Mouse (Mus musculus) megakaryocyte-erythroid progenitor cell, adult 5-6 weeks (primary cell): Measurements from ENCODE around the gene Adap2. TPM values are rescaled to one million over a fixed set of nuclear protein-coding genes. Genes with fewer than 3 reads are reported as not detected.
A peak's percentile ranks its signal among the peaks of the same experiment; 100 is the strongest.
"Not testable (repeated sequence)": the region's sequence is repeated elsewhere in the genome, so short reads cannot be mapped to it uniquely, and the experiment has no call there.

Experiments used
- ATAC-seq: replicated peaks from 2 replicates; pipeline ENCODE4 v1.8.0; 2016; ENCODE audit warnings: mild to moderate bottlenecking, inconsistent platforms; ENCODE audit not compliant: severe bottlenecking, poor library complexity, low FRiP score, low TSS enrichment
- total RNA-seq, 2 experiments: library from RNA; stranded (forward) in 1 of 2; stranded (reverse) in 1 of 2; fragments of 200-1000, 215-1000 nt in 1 of 2; fragments of >200 nt in 1 of 2; fragmentation: Nextera tagmentation in 1 of 2; gene quantifications; 2 replicates each; pipeline ENCODE4 v1.2.3; 2014 to 2017

The Adap2 gene
- total RNA-seq (2014; fragmentation: Nextera tagmentation) (not detected in 2 replicates), total RNA-seq (2017) (0.23 TPM in 1 of 2 replicates, not detected in the other)

GRCm38 (mm10) chr11:80153857-80154495 lies at the start of gene Adap2:
Gene Adap2, plus strand, starts transcription at chr11:80154105.
- ATAC-seq, result peak; percentile 95

DNA sequence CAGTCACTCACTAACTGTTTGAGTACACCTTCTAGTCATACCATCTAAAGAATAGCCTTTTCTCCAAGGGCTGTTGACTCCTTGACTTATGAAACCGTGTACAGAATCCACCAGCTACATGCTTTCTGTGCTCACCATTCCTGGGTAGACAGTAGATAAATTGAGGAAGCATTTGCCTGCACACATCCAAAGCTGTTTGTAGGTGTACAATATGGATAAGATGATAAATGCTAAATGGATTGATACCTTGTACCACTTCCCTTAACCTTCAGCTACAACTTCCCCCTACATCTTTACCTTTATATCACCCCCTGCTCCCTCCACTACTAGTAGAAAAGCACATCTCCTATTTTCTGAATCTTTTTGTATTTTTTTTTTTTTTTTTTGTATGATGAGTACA lies 49.5 kb upstream of the Adap2 start:
- no peak for ATAC-seq

- ATAC-seq, result no peak
These were observed 37.5 kb upstream of the Adap2 start for GRCm38 (mm10) chr11:80116411-80116810.

GRCm38 (mm10) chr11:80132050-80132449 lies 21.9 kb upstream of the Adap2 start:
- no peak for ATAC-seq

- ATAC-seq, result peak; percentile 74
These were observed 19.2 kb upstream of the Adap2 start for GRCm38 (mm10) chr11:80134744-80135143.

DNA sequence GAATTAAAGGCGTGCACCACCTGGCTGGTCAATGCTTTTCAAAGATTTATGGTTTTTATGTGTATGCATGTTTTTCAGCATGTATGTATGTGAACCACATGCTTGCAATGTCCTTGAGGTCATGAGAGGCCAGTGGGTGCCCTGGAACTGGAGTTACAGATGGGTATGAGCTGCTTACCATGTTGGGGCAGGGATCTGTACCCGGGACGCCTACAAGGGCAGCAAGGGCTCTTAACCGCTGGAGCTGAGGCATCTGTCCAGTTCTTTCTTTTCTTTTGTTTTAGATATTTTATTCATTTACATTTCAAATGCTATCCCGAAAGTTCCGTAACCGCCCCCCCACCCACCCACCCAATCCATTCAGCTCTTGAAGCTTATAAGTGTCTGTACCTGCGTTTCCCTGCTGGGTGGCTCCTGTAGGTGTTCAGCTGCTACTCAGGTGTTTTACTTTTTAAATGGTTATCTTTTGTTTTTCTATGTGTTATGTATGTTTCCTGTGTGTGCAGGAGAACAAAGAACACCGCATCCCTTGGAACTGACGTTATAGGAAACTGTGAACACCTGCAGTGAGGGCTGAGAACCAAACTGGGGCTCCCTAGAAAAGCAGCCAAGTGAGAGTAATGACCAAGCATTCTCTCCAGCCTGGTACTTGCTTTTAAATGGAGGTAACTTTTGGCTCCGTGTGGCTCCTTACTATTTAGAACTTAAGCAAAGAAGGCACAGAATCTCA lies 17.8 kb upstream of the Adap2 start:
- no peak for ATAC-seq

- ATAC-seq, result no peak
These were observed 17.1 kb upstream of the Adap2 start for GRCm38 (mm10) chr11:80136786-80137185.

DNA sequence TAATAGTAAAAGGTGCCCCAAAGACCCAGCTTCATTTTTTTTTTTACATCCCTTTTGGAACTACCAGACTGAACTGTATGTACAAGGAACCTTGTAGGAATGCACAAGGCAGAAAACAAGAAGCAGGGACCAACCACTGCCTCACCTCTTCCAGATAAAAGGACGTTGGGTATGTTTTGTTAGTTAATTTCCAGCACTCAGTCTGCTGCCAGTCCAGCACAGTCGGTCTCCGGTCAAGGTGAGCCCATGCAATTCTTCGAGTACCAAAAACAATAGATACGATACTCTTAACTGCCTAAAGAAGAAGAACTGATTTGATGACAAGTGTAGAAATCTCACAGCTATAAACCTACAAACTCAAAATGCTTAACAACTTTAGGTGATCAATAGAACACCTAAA lies 16.1 kb upstream of the Adap2 start:
- no peak for ATAC-seq

GRCm38 (mm10) chr11:80141825-80142521 lies 11.9 kb upstream of the Adap2 start, which contains the start of gene Tefm:
Gene Tefm, minus strand, starts transcription at chr11:80142175.
- ATAC-seq, result peak; percentile 87

- ATAC-seq, result no peak
These were observed 11.0 kb upstream of the Adap2 start for GRCm38 (mm10) chr11:80142872-80143271.

- ATAC-seq, result no peak
These were observed 8.1 kb upstream of the Adap2 start for GRCm38 (mm10) chr11:80145787-80146275.

- ATAC-seq, result peak; percentile 51
These were observed 6.2 kb upstream of the Adap2 start for GRCm38 (mm10) chr11:80147748-80148147.

DNA sequence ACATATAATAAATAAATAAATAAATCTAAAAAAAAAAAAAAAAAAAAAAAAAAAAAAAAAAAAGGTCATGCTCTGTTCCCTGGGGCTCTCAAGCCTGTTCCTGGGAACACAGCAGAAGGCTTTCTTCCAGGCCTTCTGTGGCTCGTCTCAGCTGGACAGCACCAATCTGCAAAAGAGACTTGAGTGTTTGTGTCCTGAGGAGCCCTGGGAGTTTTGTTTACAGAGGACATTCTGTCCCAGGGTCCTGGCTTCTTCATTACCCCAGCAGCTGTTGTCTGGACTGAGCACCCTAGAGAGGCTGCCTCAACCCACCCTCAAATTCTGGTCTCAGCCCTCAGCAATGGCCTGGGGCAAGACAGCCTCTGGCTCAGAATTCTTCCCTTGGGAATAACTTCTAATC lies 5.6 kb upstream of the Adap2 start:
- no peak for ATAC-seq

DNA sequence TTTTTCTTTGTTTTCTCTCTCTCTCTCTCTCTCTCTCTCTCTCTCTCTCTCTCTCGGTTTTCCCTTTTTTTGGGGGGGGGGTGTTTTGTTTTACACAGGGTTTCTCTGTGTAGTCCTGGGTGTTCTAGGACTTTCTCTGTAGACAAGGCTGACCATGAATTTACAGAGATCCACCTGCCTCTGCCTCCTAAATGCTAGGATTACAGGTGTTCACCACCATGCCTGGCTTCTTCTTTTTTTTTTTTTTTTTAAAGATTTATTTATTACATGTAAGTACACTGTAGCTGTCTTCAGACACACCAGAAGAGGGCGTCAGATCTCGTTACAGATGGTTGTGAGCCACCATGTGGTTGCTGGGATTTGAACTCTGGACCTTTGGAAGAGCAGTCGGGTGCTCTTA lies 4.9 kb upstream of the Adap2 start:
- not testable (repeated sequence) for ATAC-seq

GRCm38 (mm10) chr11:80149412-80150023 lies 4.4 kb upstream of the Adap2 start:
- no peak for ATAC-seq

DNA sequence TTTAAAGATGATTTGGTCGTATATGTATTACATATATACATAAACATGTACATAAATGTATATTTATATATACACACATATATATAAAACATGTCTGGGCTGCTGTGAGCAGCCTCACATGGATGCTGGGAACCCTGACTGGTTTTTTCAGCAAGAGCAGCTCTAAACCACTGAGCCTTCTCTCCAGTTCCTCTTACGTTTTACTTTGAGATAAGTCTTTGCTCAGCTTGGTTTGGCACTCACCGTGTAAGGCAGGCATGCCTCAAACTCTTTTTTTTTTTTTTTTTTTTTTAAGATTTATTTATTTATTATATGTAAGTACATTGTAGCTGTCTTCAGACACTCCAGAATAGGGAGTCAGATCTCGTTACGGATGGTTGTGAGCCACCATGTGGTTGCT lies 3.3 kb upstream of the Adap2 start:
- ATAC-seq, result no peak

DNA sequence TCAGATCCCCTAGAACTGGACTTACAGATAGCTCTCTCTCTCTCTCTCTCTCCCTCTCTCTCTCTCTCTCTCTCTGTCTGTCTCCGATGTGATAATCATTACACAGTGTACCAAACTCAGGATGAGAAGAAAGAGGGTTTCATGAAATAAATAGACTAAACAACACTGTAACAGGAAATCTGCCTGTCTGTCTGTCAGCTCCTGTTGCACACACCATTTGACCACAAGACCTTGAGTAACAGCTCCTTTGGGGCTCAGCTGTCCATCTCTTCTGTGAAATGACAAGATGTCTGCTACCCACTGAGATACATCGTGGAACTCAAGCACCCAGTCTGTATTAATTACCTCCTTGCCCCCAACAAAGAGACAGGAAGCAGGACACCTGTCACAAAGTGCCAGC lies 2.4 kb upstream of the Adap2 start:
- ATAC-seq, result no peak

DNA sequence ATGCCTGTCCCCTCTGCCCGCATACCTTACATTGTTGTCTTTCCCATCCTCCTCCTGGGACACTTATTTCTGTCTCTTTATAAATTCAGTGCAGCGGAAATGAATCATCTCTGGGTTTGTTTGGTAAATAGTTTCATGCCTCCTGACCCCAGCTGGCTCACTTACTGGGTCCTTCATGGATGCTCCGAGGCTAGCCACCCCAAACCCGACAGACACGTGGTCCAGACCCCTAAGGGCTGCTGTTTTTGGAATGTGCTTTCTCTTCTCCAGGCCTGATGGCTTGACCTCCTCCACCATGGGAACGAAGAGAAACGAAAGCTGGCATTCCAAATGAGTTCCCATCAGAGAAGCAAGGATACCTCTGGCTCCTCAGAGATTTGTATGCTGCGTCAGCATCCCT lies 1.5 kb upstream of the Adap2 start:
- no peak for ATAC-seq

DNA sequence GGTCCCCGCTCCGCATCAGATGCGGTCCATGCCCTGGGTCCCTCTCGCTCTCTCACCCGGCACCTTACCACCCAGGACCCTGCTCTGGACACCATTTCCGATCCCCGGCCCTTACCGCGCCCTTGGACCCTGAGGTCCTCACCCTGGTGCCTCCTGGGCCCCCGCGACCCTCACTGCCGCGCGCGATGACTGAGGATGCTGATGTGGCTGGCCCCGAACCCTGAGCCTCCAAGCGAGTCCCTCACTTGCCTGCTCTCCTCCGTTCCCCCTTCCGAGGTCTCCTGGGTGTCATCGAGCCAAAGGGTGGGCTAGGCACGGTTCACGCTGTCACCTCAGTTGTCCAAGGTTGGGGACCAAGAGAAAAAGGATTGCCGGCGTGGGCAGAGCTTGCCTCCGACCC lies 596 bp downstream of the Adap2 start:
- ATAC-seq, result no peak

- ATAC-seq, result no peak
These were observed 1.6 kb downstream of the Adap2 start for GRCm38 (mm10) chr11:80155541-80155940.
